Mouse (Mus musculus) frontal cortex, postnatal 14 days (tissue): ENCODE results near the gene Naaladl2.
"Not testable (repeated sequence)": the region's sequence is repeated elsewhere in the genome, so short reads cannot be mapped to it uniquely, and the experiment has no call there.

Source experiments
- DNase-seq, 2 experiments: peaks; one replicate each; pipeline ENCODE4 v3.0.0; 2022; ENCODE audit warnings: low spot score in 2 of 2

Gene Naaladl2

DNA sequence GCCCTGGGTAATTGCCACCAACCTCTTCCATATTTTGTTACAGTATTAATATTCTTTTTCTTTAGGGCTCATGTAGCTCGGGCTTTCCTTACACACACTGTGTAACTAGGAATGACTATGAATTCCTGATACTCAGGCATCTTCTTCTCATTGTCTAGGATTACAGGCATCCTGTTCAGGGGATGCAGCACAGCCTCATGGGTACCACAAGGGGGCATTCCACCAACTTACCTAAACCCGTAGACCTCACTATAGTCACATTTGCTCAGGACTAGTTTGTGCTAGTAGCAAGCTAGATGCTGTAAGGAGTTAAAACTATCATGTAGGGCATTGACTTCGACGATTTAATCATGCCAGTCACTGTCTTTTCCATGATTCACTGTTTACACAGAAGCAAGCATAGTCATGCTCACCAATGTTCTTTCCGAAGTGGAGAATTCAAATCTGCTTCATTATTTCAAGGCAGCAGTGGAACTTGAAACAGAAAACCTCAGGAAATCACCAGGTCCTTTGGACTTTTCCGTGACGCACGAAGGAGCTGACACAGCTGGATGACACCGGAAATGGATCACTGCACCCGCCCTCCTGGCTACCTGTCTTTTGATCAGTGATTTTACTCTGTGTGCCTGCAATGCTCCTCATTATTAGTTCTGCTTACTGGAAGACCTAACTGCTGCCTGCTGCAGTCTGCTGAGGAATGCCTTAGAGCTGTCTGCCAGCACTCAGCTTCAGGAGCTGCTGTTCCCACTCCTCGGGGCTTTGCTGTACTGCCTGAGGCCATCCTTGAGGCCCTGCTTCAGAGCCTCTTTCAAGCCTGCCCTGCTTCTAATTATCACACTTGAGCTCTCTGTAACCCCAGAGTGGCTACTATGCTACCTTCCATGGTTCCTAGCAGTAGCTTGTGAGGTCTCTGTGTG, 822.3 kb downstream of the Naaladl2 start:
- DNase-seq, result no peak

DNA sequence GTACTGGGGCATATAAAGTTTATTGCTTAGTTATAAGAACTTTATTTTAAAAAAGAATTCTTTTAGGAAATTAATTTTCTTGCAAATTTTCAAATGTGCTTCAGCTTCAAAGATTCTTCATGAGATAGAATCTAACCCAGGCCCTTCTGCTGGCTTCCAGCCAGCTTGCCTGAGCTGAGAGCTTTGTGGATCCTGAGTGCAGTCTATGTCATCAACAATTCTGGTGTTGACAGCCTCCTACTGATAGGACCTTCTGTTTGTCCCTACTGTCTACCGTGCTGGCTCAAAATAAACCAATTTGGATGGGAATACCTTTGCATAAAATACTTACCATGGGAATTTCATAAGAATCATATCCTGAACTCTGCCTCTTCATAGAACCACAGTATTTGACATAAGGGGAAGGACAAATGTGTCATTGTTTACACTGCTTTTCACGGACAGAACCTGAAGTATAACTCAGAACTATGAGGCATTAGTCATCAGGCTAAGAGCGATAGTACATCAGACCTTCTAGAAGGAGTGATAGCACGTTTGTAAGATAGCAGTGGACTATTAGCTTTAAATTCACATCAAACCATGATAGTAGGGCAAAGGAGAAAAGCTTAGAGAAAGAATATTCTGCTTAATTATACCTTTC, 829.3 kb downstream of the Naaladl2 start:
- no peak for DNase-seq

DNA sequence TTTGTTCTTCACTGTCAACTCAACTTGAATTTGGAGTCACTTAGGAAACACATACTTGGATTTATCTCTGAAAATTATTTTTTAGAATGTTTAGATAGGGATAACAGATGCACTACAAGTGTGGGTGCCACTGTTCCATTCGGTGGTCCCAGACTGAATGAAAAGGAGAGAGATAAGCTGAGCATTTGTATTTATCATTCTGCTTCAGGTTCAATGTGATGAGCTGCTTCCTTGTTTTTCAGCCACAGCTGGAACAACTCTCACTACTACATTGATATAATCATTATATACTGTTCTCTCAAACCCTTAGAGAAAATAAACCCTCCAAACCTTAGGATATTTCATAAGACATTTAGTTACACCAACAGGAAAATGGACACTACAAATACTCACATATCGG, 918.6 kb downstream of the Naaladl2 start:
- DNase-seq, result no peak

DNA sequence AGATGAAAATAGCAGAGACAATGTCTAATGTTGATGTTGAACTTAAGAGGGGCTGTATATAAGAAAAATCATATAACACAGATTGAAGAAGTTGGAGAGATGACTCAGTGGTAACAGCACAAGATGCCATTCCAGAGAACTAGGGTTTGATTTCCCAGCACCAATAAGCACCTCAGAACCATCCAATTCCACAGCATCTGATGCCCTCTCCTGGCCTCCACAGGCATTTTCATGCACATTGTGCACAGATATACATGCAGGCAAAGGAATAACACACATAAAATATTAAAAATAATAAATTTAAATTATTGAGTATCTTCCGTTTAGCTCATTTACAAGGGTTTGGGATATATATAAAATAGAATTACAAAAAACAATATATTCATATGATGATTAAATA, 926.6 kb downstream of the Naaladl2 start:
- DNase-seq, result no peak

DNA sequence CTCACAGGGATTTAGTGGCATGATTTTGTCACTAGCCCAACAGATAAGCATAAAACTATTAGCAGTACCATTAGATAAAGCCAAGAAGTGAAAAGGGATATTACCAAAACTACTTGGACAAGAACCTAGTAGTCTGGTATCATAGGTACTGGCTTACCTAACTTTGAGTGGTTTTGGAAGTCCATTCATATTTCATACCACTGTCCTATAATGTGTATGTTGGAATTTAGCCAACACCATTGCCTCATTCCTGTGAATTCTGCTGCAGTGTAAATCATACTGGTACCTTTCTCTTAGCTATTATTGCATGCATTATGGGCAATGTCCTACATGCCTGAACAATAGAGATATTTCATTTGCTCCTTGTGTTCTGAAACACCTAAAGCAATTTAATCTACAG, 977.5 kb downstream of the Naaladl2 start:
- DNase-seq, result no peak

DNA sequence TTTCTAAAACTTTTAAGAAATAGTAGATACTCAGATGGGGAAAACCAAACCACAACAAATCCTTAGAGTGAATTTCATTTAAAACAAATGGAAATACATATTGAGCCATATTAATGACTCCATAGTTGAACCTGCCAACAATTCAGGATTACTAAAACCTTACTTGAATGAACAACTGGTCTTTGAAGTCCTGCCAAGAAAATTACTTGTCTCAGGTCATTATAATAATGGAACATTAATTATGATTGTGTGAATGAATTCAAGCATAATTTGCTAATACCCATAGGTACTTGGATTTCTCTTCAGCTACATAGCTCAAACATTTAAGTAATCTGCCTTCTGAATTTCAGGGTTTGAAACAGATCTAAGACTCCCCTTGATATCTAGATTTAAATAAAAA, 980.1 kb downstream of the Naaladl2 start:
- DNase-seq, result no peak

DNA sequence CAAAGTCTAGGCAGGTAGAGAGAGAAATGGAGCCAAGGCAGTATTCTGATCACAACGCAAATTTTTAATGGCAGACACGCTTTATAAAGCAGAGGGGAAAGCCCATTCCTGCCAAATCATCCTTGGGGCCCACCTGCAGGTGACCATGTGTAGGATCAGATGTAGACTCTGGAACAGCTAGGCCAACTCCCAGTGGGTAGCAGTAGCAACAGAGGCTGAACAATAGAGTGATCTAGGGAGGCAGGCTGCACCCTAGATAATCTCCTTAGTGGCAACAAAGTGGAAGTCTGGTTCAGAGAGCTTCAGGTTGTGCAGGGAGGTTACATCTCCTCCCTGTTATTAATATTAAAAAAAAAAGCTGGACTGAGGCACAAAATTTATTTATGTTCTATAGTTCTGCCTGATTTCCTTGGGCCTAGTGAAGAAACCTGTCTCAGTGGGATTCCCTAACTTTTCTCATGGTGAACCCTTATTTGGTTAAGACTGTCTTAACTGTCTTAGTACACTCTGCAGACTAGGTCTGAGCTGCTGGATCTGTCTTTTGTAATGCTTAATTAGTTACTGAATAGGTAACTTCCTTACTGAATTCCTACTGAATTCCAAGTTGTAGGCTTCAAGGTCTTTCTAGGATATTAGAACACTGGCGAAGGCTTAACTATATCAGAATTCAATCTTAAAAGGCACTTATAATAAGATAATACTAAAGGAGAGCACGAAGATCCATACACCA, 992.8 kb downstream of the Naaladl2 start:
- DNase-seq, result not testable (repeated sequence)

DNA sequence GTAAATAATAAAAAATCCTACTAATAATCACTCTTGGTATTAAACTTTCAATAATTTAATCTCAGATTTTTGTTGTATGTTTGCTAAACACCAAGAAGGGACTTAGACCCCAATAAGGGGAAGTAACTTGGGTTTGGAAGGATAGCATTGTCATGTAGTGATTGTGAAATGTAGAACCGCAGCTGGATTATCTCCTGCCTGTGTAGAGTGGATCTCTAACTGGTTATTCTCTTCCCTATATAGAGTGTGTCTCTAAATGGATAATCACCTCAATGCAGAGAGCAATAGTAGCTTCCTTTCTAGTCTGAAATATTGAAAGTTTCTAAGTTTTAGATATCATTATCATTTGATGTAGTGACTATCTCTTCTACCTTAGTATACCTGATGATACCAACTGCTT, 1001.3 kb downstream of the Naaladl2 start:
- DNase-seq, result no peak

DNA sequence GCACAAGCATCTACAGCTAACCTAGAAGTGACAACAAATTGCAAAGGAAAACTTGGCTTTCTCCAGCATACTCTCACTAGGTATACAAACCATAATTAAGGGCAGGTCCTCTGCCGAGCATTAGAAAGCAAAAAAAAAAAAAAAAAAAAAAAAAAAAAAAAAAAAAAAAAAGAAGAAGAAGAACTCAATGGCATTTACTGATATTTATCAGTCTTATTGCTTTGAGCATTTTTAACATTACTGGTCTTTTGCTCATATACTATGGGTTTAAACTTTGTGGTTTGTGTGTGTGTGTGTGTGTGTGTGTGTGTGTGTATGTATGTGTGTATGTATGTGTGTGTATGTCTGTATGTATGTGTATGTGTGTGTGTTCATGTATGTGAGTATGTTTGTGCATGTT, 1006.1 kb downstream of the Naaladl2 start:
- DNase-seq, result no peak

DNA sequence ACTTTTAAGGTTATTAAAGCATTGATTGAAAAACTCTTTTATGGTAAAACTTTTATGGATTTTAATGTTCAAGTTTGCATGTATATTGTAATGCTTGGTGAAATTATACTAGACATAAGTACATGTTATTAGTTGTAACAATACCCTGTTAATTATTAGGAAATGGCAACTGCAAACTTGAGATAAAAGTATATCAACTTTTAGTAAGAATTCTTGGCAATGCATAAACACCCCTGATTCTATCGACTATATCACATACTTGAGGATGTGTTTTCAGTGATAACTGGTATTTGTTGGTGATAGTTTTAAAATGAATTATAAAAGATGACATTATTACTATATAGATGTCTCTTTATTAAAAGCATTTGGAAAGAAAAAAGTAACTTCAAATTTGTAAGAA, 1017.9 kb downstream of the Naaladl2 start:
- DNase-seq, result no peak

DNA sequence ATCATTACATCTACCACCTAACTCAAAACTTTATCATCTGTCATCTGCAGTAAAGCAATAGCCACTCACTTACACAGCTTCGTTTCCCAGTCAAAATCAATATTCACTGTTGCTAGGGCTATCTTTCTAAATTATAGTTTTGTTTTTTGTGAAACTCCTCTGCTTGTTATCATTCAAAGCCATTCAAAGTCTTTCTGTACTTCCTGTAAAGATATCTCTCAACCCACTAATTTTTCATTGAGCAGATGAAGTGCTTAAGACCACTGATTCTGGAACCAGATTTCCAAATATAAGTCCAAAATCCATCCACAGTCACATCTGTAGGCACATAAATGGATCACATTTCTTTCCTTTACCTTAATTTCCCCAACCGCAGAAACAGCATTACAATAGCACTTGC, 1020.0 kb downstream of the Naaladl2 start:
- DNase-seq, result no peak

DNA sequence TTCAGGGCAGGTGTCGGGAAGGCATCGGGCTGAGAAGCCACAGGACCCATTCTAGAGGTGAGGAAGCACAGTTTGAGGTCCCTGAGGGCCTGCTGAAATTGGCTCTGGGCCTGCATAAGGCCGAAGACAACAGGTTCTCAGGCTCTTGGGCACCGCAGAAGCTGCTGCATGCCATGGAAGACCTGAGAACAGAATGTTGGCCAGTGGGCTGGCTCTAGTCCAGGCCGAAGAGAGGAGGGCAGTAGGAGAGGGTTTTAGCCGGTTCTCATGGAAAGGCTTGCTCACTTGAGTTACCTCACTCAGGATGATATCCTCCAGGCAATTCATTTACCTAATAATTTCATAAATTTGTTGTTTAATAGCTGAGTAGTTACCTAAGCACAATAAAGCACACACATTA, 1025.9 kb downstream of the Naaladl2 start:
- no peak for DNase-seq

DNA sequence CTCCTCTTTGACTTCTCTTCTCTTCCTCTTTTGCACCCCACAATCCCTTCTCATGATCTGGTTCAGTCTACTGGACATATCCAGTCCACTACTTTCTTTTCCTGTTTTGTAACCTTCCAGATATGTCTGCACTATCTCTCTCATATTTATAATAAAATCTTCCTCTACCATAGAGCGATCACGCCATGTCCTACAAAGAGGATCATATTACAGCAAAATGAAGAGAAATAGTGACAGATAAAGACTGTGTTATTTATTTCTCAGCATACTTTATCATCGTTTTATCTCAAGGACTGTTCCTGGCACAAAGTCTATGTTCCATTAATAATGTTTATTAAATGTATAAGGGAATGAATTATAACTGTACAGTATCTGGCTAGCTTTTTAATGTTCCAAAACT, 1029.2 kb downstream of the Naaladl2 start:
- DNase-seq, result no peak

DNA sequence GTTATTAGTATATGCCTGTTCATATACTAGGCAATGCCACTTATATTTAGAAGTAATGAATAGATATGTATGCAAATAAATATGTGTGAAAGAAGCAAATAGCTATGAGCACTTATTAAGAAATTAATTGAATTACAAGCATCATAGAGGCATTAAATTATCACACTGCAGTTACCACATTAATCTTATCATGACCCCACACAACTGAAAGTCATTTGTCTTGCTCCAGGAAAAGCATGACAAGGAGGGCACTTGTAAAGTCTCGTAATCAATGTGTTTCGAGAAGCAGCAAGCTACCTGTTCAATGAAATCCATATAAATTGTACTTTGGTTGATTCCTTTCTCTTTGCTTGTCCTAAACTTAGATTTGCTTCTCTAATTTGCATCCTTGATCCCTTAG, 1030.7 kb downstream of the Naaladl2 start:
- DNase-seq, result no peak

DNA sequence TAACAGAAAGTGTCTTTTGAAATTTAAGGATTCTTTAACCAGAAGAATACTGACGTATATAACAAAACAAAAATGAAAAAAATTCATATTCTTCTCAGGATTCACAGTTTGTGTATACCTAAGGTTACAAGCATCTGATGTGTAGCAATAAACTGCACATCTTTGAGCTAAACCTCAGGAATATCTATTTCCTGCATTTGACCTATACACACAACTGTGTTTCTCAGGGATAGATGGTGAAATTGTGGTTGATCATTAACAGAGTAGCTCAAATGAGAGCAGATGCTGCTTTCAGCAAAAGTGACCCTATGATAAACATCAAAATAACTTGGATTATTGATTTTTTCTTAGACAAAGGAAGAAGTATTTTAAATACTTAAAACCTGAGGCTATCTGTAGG, 1037.7 kb downstream of the Naaladl2 start:
- DNase-seq, result no peak

DNA sequence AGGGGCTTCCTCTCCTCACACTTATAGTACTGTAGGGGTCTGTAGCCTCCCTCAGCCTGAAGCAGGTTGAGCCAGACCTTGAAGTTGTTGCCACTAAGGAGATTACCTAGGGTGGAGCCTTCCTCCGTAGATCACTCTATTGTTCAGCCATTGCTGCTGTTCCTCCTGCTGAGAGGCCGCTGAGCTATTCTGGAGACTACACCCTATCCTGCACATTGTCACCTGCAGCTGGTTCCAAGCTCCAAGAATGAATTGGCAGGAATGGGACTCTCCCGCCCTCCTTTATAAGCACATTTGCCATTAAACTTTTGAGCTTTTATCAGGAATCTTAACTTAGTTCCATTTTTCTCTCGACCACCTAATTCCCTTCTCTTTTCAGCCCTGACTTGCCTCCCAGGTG, 1064.3 kb downstream of the Naaladl2 start:
- no peak for DNase-seq

DNA sequence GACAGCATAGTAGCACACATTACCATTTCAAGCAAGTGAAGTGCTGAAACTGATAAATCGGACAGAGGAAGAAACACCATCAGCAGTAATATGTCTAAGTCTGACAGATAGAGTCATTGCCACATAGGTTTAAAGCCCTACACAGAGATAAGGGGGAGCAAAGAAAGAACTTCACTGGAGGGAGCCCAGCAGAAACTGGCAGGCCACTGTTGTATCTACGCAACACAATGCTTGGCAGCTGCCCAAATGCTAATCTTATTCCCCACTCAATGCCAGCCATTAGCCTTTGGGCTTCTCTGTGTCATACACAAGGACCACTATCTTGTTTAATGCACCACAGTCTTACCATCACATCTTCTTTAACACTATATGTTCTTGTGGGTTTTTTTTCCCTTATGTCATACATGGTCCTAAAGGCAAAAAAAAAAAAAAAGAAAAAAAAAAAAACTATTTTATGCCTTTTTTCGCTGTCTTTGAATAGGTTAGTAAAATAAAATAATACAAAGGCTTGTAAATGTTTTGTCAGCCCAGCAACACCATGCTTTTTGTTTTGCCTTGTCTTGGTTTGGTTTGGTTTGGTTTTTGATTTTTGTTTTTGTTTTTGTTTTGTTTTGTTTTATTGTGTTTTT, 1072.8 kb downstream of the Naaladl2 start:
- no peak for DNase-seq

DNA sequence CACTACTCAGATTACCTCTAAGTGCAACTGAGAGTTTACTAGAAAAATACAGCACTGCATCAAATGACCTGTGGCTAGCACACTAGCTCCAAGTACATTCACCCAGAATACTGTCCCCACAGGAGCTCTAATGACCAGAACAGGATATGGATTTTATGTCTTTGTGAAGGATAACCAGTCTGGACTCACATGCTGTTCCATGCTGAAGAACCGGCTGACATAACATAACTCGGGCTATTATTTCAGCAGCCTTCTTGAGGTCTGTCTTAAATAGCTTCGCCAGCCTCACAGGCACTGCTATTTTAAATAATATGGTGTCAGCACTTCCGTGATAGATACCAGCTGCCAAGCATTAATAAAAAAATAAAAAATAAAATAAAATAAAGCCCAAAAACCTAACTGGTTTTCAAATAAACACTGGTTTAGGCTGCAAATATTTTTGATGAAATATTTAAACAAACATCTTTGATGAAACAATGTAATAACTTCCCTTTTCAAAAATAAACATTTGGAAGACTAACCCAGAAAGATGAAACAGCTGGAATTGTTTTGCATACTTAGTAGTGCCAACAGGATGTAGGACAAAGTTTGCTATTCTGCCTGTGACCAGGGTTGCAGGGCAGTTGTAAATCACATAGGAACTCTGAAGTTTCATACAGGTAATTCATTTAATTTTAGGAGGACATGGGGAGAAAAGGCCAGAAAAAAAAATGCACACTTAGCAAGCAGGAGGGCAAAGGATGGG, 1073.5 kb downstream of the Naaladl2 start:
- no peak for DNase-seq

DNA sequence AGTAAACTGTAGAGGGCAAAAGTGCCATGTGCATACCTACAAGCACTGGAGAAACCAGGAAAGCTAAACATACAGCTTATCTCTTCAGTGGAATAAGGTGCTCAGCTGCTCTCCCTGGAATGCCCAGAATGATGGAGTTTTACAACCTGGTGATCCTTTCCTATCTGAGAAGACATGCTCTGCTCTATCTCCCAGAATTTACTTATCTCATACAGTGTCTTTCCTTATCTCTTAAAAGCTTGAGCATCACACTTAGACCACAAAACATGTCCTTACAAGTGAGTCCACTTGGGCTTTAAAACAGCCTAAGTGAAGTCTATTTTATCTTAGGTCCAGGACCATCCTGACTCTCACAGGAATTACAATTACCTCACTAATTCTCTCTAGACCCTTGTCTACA, 1095.8 kb downstream of the Naaladl2 start:
- DNase-seq, result no peak

DNA sequence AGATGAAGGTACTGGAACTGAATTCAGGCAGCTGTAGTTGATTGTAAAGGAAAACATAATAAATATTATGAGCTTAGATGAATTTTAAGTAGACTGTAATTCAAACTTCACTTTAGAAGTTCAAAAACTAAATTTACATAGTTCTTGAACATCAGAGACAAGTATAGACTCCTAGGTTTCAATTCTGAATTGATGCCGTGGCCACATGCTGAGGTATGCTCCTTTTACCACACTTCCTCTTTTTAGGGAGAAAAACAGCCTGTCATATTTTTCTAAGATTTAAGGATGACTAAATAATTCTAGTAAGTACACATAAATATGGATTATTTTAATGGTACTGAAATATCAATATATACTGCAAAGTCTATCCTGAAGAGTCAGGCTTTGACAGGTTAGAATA, 1142.3 kb downstream of the Naaladl2 start:
- DNase-seq, result no peak

DNA sequence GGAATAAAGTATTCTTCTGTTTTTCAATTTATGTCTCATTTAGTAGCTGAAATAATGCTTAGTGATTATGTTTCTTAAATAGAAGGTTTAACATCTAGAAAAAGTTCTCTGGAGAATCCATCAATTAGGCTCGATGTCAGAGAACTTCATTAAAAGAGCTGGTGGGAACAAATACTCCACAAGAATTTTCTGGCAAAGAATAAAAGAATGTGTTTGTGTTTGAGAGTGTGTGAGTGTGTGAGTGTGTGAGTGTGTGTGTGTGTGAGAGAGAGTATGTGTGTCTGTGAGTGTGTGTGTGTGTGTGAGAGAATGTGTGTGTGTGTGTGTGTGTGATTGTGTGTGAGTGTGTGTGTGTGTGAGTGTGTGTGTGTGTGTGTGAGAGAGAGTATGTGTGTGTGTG, 1170.3 kb downstream of the Naaladl2 start:
- DNase-seq, result no peak
